Mouse (Mus musculus) embryonic facial prominence, embryonic 15.5 days (tissue): ENCODE results near the gene Lsr. TPM values are rescaled to one million over a fixed set of nuclear protein-coding genes. Genes with fewer than 3 reads are reported as not detected.
"Not testable (repeated sequence)": the region's sequence is repeated elsewhere in the genome, so short reads cannot be mapped to it uniquely, and the experiment has no call there.

ENCODE experiments used
- ATAC-seq: fragments of 200-750 bp; cut with Nextera tagmentation; 2 replicates; pipeline ENCODE4 v1.8.0; 2017; ENCODE audit warnings: low read depth, moderate TSS enrichment; ENCODE audit not compliant: insufficient number of reproducible peaks, low FRiP score, low TSS enrichment
- H3K27ac ChIP-seq: fragments of 300-500 bp; sonication (generic); replicated peaks from 2 replicates; pipeline ENCODE4 v1.5.1; 2015; ENCODE audit warnings: mild to moderate bottlenecking, inconsistent platforms
- H3K27me3 ChIP-seq: fragments of 300-500 bp; sonication (generic); 2 replicates; pipeline ENCODE4 v1.6.1; 2015; ENCODE audit warnings: inconsistent platforms
- H3K36me3 ChIP-seq: fragments of 300-500 bp; sonication (generic); 2 replicates; pipeline ENCODE4 v1.6.1; 2015; ENCODE audit warnings: mild to moderate bottlenecking, inconsistent platforms
- H3K4me1 ChIP-seq: fragments of 300-500 bp; sonication (generic); 2 replicates; pipeline ENCODE4 v1.6.1; 2015; ENCODE audit warnings: inconsistent platforms
- H3K4me2 ChIP-seq: fragments of 300-500 bp; sonication (generic); replicated peaks from 2 replicates; pipeline ENCODE4 v1.6.1; 2015; ENCODE audit warnings: mild to moderate bottlenecking, inconsistent platforms
- H3K4me3 ChIP-seq: fragments of 300-500 bp; sonication (generic); replicated peaks from 2 replicates; pipeline ENCODE4 v1.5.1; 2015; ENCODE audit warnings: mild to moderate bottlenecking, inconsistent platforms
- H3K9ac ChIP-seq: fragments of 300-500 bp; sonication (generic); 2 replicates; pipeline ENCODE4 v1.6.1; 2015; ENCODE audit warnings: inconsistent platforms
- H3K9me3 ChIP-seq: fragments of 300-500 bp; sonication (generic); replicated peaks from 2 replicates; pipeline ENCODE4 v1.6.1; 2016; ENCODE audit warnings: inconsistent platforms
- WGBS: fragments of 180-500 bp; shearing (Covaris S2); methylation state at CpG from one replicate; pipeline ENCODE4 v1.1.7; 2015; 5-methylcytosine and 5-hydroxymethylcytosine counted together
- polyA plus RNA-seq: library from polyadenylated mRNA; unstranded; fragments of >200 nt; fragmentation: Nextera tagmentation; extraction: Ambion mirVana; gene quantifications from 2 replicates; pipeline ENCODE4 v1.2.1, GENCODE M21; 2015

The Lsr gene
- polyA plus RNA-seq, 1 experiment from 2014 or later: 47.2 TPM

DNA sequence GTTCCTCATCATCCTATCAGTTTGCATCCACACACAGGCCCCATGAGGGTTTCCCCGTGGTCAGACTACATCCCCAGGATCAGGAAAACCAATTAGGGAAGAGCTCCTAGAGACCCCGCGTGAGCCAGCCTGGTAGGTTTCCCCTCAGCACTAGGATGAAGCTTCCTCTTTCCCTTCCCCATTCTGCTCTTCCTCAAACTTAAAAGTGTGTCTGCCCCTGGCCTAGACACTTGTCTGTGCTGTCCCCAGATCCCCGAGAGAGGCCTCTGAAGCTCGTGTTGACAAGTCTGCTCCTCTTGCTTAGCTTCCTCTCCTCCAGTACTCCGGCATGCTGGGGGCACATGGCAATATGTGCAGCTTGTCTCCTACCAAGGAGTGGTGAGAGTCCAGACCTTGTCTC lies 19.8 kb downstream of the Lsr start:
- 72% methylated on average over 6 of the region's 6 CpGs for WGBS
- H3K9ac ChIP-seq: no peak overlapping the region
- no peak for ATAC-seq
- no peak overlapping the region for H3K4me3 ChIP-seq
- peaks cover 20% of the 10 kb centered on the region for H3K4me1 ChIP-seq
- H3K27me3 ChIP-seq: no peaks in the 10 kb centered on the region
- no peak overlapping the region for H3K4me2 ChIP-seq
- H3K27ac ChIP-seq: no peak overlapping the region
- H3K36me3 ChIP-seq: peaks cover 60% of the 10 kb centered on the region
- no peaks in the 10 kb centered on the region for H3K9me3 ChIP-seq

DNA sequence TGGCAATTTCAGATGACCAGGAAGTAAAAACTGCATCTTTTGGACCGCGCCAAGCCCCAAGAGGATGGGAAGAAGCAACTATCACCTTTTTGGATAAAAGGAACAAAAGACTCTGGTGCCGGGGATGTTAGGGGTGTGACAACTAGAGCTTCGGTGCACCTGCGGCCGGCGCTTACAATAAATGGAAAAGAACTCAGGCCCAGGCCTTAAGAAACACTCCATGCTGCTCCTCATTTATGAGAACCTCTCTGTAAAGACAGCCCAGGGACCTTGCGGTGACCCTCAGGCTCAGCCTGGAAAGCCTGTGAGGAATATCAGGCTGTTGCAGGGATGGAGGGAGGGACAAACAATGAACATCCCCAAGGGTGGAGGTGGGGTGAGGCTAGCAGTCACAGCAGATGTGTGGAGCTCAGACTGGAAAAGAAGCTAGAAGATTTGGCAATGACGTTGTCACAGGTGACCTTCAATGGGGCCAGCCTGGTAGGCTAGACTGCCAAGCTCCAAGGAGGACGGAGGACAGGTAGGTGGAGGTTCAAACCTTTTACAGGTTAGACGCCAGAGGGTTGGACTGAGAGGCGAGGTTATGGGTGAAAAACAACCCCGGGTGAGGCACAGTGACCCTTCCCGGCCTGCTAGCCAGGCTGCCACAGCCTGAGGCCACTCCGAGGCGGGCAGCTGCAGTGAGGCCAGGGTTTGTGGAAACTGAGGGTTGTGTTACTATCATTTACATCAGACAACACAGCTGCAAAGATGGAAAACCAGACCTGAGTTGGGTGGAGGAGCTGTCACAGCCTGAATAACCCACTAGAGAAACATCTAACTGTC lies 20.6 kb downstream of the Lsr start:
- H3K36me3 ChIP-seq: peaks cover 58% of the 10 kb centered on the region
- no peaks in the 10 kb centered on the region for H3K27me3 ChIP-seq
- H3K4me3 ChIP-seq: no peak overlapping the region
- no peak overlapping the region for H3K4me2 ChIP-seq
- H3K9ac ChIP-seq: no peak overlapping the region
- H3K9me3 ChIP-seq: no peaks in the 10 kb centered on the region
- 90% methylated on average over 16 of the region's 16 CpGs for WGBS
- H3K4me1 ChIP-seq: peaks cover 12% of the 10 kb centered on the region
- ATAC-seq: no peak
- H3K27ac ChIP-seq: no peak overlapping the region

DNA sequence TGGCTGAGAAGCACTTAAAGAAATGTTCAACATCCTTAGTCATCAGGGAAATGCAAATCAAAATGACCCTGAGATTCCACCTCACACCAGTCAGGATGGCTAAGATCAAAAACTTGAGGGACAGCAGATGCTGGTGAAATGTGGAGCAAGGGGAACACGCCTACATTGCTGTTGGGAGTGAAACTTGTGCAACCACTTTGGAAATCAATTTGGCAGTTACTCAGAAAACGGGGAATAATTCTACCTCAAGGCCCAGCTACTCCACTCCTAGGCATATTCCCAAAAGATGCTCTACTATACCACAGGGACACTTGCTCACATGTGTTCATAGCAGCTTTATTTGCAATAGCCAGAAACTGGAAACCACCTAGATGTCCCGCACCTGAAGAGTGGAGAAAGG lies 23.4 kb downstream of the Lsr start:
- not testable (repeated sequence) for ATAC-seq, H3K4me2 ChIP-seq

DNA sequence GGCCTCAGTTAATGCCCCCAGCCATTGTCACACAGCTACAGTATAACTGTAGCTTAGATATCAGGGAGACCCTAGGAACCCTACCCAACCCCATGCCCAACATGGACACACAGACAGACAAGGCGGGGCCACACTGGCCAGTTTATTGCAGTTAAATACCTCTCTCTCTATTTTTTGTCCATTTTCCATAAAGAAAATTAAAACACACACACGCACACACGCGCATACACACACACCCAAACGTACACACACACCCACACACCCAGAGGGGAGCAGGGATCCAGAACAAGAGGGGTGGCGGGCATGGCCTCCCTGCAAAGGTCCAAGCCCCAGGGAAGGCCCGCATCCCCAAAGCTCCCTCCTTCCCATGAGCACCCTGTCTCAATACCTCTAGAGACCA lies 27.4 kb downstream of the Lsr start:
- ATAC-seq: no peak
- WGBS: 97% methylated on average over 7 of the region's 7 CpGs

More for the DNA sequence above, 23.4 kb downstream of the Lsr start:
- not testable (repeated sequence) for H3K4me3 ChIP-seq, H3K9ac ChIP-seq, H3K27ac ChIP-seq, H3K4me1 ChIP-seq, H3K9me3 ChIP-seq, H3K27me3 ChIP-seq
- 73% methylated on average over 3 of the region's 3 CpGs for WGBS
- H3K36me3 ChIP-seq: peaks cover 67% of the 10 kb centered on the region

DNA sequence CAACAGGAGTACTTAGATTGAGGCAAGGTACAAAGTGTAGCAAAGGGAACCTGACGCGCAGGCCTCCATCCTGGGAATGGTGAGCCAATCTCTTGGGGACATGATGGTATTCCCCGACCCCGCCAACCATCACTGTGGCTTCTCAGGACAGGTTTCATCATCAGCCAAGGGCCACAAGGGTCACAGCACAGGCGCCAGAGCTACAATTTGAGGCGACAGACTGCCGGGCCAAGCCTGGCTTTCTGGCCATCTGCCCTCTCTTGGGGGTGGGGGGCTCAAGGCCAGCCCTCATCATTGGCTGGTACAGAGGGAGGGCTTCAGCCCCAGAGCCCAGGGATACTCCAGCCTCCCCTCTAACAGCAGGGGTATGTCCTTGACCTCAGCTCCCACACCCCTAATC lies 27.8 kb downstream of the Lsr start:
- H3K27ac ChIP-seq, H3K4me1 ChIP-seq, ATAC-seq, H3K4me3 ChIP-seq, H3K4me2 ChIP-seq, H3K9ac ChIP-seq, H3K9me3 ChIP-seq, H3K27me3 ChIP-seq: not testable (repeated sequence)
- H3K36me3 ChIP-seq: peaks cover 24% of the 10 kb centered on the region
- 82% methylated on average over 7 of the region's 7 CpGs for WGBS

More for the DNA sequence above, 27.4 kb downstream of the Lsr start:
- H3K9me3 ChIP-seq: no peaks in the 10 kb centered on the region
- H3K4me1 ChIP-seq: no peaks in the 10 kb centered on the region
- H3K9ac ChIP-seq: no peak overlapping the region
- H3K4me2 ChIP-seq: no peak overlapping the region
- H3K36me3 ChIP-seq: peaks cover 28% of the 10 kb centered on the region
- H3K27ac ChIP-seq: no peak overlapping the region
- no peaks in the 10 kb centered on the region for H3K27me3 ChIP-seq
- no peak overlapping the region for H3K4me3 ChIP-seq

DNA sequence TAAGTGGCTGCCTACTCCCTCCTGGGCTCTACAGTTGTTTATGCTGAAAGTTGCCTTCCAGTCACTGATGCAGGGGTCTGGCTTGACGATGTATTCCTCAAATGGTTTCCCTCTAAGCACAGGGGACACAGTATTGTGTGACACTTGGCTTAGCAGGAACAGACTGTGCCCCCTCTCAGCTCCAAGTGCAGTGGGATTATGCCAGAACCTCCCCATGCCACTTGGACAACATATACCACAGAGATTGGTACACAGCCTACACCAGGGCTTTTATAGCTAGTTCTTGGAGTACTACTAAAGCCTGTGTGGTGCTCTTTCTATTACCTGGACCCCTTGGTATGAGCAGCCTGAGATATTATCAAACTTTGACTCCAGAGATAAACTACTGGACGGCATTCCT lies 28.6 kb downstream of the Lsr start:
- peaks cover 17% of the 10 kb centered on the region for H3K36me3 ChIP-seq
- not testable (repeated sequence) for ATAC-seq, H3K9ac ChIP-seq, H3K9me3 ChIP-seq, H3K27me3 ChIP-seq, H3K4me1 ChIP-seq, H3K4me2 ChIP-seq, H3K27ac ChIP-seq, H3K4me3 ChIP-seq
- whole genome bisulfite sequencing: 66% methylated on average over 2 of the region's 2 CpGs

DNA sequence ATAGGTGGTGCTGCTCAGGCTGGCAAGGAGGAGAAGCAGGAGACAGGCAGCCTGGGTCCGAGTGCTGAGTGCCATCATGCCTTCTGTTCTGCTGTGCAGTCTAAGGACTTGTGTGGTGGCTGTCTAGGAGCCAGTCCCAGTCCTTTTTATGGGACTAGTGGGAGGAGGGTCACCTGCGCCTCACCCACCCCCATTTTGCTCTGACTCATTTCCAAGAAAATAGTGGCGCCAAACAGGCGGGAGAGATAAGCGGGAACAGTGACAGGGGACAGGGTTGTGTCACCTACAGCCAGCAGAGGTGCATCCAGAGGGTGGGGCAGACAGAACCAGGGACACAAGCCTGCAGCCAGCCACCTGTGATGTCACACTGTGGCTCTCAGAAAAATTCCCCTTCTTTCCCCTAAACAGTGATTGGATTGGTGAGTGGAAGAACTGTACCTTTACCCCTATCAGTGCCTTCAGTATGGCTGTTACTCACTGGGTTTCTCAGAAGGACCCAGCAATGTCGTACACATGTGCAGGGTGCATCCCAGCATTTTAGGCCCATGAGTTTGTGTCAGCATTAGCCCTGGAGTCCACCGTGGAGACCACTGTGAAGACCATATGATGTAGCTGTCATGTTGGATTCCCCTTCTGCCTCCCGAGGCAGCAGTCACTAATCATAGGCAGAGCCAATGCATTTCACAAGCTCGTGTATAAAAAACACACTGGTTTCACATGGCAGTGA lies 29.2 kb downstream of the Lsr start, which contains the start of gene Hamp:
Gene Hamp (minus strand): TSS at position 124 of the 727 bp plus-strand sequence.
- Histone ChIP-seq H3K27ac (no peak within 1 kb of the TSS), H3K4me2 (no peak within 1 kb of the TSS), H3K27me3 (no peaks in the 10 kb centered on the region), H3K36me3 (peaks cover 13% of the 10 kb centered on the region), H3K4me3 (no peak within 1 kb of the TSS), H3K9me3 (no peaks in the 10 kb centered on the region), H3K9ac (no peak within 1 kb of the TSS), H3K4me1 (no peaks in the 10 kb centered on the region)
- no peak for ATAC-seq
- WGBS: 52% methylated on average over 9 of the region's 9 CpGs

DNA sequence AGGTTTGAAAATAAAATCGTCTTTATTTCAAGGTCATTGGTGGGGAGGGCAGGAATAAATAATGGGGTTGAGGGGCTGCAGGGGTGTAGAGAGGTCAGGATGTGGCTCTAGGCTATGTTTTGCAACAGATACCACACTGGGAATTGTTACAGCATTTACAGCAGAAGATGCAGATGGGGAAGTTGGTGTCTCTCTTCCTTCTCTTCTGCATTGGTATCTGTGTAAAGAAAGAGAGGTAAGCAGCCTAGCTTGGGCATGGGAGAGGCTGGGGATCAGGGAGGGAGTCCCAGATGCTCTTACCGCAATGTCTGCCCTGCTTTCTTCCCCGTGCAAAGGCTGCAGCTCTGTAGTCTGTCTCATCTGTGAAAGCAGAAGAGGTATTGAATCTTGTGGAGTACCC lies 30.9 kb downstream of the Lsr start:
- H3K27ac ChIP-seq, H3K36me3 ChIP-seq, H3K4me3 ChIP-seq, H3K9me3 ChIP-seq, H3K4me1 ChIP-seq, H3K4me2 ChIP-seq, ATAC-seq, H3K27me3 ChIP-seq, H3K9ac ChIP-seq: not testable (repeated sequence)
- 28% methylated on average over 3 of the region's 3 CpGs for WGBS

DNA sequence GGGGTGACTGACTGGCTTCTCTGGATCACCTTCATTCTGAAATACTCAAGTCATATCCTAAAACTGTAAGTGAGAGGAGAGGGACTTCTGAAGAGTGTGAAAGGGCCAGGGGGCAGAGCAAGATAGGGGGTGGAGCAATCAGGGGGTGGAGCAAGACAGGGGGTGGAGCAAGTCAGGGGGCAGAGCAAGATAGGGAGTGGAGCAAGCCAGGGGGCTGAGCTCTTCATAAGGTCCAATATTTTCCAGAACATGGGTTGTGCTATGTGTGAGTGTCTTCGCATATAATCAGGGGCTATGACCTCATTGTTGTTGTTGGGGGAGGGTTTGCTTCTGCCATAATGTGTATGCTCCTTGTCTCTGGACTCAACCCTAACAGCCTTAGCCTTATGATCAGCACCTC lies 33.2 kb downstream of the Lsr start:
- H3K27me3 ChIP-seq, H3K4me1 ChIP-seq, H3K9ac ChIP-seq, H3K4me3 ChIP-seq, H3K9me3 ChIP-seq, H3K27ac ChIP-seq, H3K36me3 ChIP-seq, H3K4me2 ChIP-seq, ATAC-seq: not testable (repeated sequence)
- WGBS: 73% methylated on average over 1 of the region's 1 CpGs

DNA sequence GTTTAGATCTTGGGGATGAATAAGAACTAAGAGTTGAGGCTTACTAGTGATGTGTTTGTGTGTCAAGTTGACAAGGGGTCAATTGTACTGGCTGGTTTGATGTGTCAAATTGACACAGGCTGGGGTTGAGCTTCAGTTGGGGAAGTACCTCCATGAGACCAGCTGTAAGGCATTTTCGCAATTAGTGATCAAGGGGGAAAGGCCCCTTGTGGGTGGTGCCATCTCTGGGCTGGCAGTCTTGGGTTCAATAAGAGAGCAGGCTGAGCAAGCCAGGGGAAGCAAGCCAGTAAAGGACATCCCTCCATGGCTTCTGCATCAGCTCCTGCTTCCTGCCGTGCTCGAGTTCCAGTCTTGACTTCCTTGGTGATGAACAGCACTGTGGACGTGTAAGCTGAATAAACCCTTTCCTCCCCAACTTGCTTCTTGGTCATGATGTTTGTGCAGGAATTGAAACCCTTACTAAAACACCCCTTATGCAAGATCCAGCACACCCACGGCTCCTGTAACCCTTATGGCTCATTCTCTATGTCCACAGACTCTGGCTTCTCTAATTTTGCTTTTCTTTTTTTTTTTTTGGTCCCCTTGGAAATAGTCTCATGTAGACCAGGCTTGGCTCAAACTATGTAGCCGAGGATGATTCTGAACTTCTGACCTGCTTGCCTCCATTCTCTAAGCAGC lies 37.7 kb downstream of the Lsr start:
- not testable (repeated sequence) for H3K27me3 ChIP-seq, H3K4me1 ChIP-seq, H3K9me3 ChIP-seq, H3K36me3 ChIP-seq, H3K27ac ChIP-seq, H3K9ac ChIP-seq, H3K4me3 ChIP-seq, H3K4me2 ChIP-seq, ATAC-seq
- 48% methylated on average over 6 of the region's 6 CpGs for WGBS

DNA sequence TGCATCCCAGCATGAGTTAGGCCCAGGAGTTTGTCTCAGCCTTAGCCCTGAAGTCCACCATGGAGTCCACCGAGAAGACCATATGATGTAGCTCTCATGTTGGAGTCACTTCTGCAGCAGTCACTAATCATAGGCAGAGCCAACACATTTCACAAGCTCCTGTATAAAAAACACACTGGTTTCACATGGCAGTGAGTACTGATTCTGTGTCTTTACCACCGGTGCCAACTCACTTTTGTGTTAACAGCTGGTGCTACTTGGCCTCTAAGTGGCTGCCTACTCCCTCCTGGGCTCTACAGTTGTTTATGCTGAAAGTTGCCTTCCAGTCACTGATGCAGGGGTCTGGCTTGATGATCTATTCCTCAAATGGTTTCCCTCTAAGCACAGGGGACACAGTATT lies 48.7 kb downstream of the Lsr start, which contains the start of gene Hamp2:
Gene Hamp2 (minus strand): TSS at position 101 of the 400 bp plus-strand sequence.
- not testable (repeated sequence) for H3K4me2 ChIP-seq, H3K4me1 ChIP-seq, H3K4me3 ChIP-seq, ATAC-seq, H3K9me3 ChIP-seq, H3K27me3 ChIP-seq, H3K36me3 ChIP-seq, H3K27ac ChIP-seq, H3K9ac ChIP-seq
- 58% methylated on average over 2 of the region's 2 CpGs for WGBS
